Mouse (Mus musculus) liver, embryonic 15.5 days (tissue): Measurements from ENCODE around the gene Snapc1. TPM values are rescaled to one million over a fixed set of nuclear protein-coding genes. Genes with fewer than 3 reads are reported as not detected.

ENCODE experiments used
- ATAC-seq: fragments of 200-750 bp; cut with Nextera tagmentation; 2 replicates; pipeline ENCODE4 v1.8.0; 2017; ENCODE audit warnings: moderate number of reproducible peaks, mild to moderate bottlenecking, moderate library complexity; ENCODE audit not compliant: insufficient read depth
- H3K27ac ChIP-seq: fragments of 300-500 bp; sonication (generic); replicated peaks from 2 replicates; pipeline ENCODE4 v1.5.1; 2015; ENCODE audit warnings: mild to moderate bottlenecking, inconsistent platforms
- H3K27me3 ChIP-seq: fragments of 300-500 bp; sonication (generic); 2 replicates; pipeline ENCODE4 v1.6.1; 2015; ENCODE audit warnings: mild to moderate bottlenecking, inconsistent platforms
- H3K36me3 ChIP-seq: fragments of 300-500 bp; sonication (generic); replicated peaks from 2 replicates; pipeline ENCODE4 v1.6.1; 2015; ENCODE audit warnings: moderate library complexity, mild to moderate bottlenecking, inconsistent platforms
- H3K4me1 ChIP-seq: fragments of 300-500 bp; sonication (generic); replicated peaks from 2 replicates; pipeline ENCODE4 v1.6.1; 2015; ENCODE audit warnings: inconsistent platforms
- H3K4me2 ChIP-seq: fragments of 300-500 bp; sonication (generic); 2 replicates; pipeline ENCODE4 v1.6.1; 2015; ENCODE audit warnings: moderate library complexity, mild to moderate bottlenecking, inconsistent platforms
- H3K4me3 ChIP-seq: fragments of 300-500 bp; sonication (generic); replicated peaks from 2 replicates; pipeline ENCODE4 v1.5.1; 2015; ENCODE audit warnings: mild to moderate bottlenecking, inconsistent platforms
- H3K9ac ChIP-seq: fragments of 300-500 bp; sonication (generic); 2 replicates; pipeline ENCODE4 v1.6.1; 2015; ENCODE audit warnings: moderate library complexity, mild to moderate bottlenecking, inconsistent platforms
- H3K9me3 ChIP-seq: fragments of 300-500 bp; sonication (generic); replicated peaks from 2 replicates; pipeline ENCODE4 v1.6.1; 2016; ENCODE audit warnings: inconsistent platforms
- WGBS: fragments of 180-500 bp; shearing (Covaris S2); methylation state at CpG from one replicate; pipeline ENCODE4 v1.1.7; 2015; ENCODE audit warnings: mixed read lengths; ENCODE audit not compliant: insufficient replicate concordance; 5-methylcytosine and 5-hydroxymethylcytosine counted together
- polyA plus RNA-seq: library from polyadenylated mRNA; unstranded; fragments of >200 nt; fragmentation: Nextera tagmentation; extraction: Ambion mirVana; gene quantifications from 2 replicates; pipeline ENCODE4 v1.2.1, GENCODE M21; 2015

The Snapc1 gene
- polyA plus RNA-seq, 1 experiment from 2014 or later: 5.0 TPM

GRCm38 (mm10) chr12:73989594-73989993, 25.3 kb downstream of the Snapc1 start:
- Histone ChIP-seq H3K4me2 (no peak overlapping the region), H3K27ac (no peak overlapping the region), H3K4me1 (no peaks in the 10 kb centered on the region), H3K27me3 (no peaks in the 10 kb centered on the region), H3K9me3 (no peaks in the 10 kb centered on the region), H3K4me3 (no peak overlapping the region), H3K9ac (no peak overlapping the region), H3K36me3 (peaks cover 6% of the 10 kb centered on the region; the same call in 1 of the 2 replicates)
- ATAC-seq: no peak

- whole genome bisulfite sequencing: 45% methylated on average over 12 of the region's 12 CpGs
- H3K4me3 ChIP-seq: no peak overlapping the region
Measured at GRCm38 (mm10) chr12:73996906-73997296, 32.6 kb downstream of the Snapc1 start.

GRCm38 (mm10) chr12:73997297-73998127, 33.2 kb downstream of the Snapc1 start, which contains the start of gene Syt16:
Gene Syt16, plus strand, starts transcription at chr12:73997661.
- Histone ChIP-seq H3K4me2 (peak within 1 kb of the TSS; percentile 54), H3K9me3 (no peaks in the 10 kb centered on the region), H3K4me3 (peak within 1 kb of the TSS; percentile 41), H3K4me1 (no peaks in the 10 kb centered on the region), H3K36me3 (no peaks in the 10 kb centered on the region), H3K27ac (no peak within 1 kb of the TSS), H3K9ac (no peak within 1 kb of the TSS), H3K27me3 (peaks cover 50% of the 10 kb centered on the region)
- WGBS: 2% methylated on average over 67 of the region's 67 CpGs
- ATAC-seq: no peak

More at GRCm38 (mm10) chr12:73996906-73997296, 32.6 kb downstream of the Snapc1 start:
- Histone ChIP-seq H3K4me2 (no peak overlapping the region), H3K27ac (no peak overlapping the region), H3K9me3 (no peaks in the 10 kb centered on the region), H3K9ac (no peak overlapping the region), H3K27me3 (peaks cover 50% of the 10 kb centered on the region), H3K4me1 (no peaks in the 10 kb centered on the region), H3K36me3 (no peaks in the 10 kb centered on the region)
- no peak for ATAC-seq

- WGBS: 28% methylated on average over 5 of the region's 5 CpGs
- peaks cover 50% of the 10 kb centered on the region for H3K27me3 ChIP-seq
- no peak overlapping the region for H3K4me3 ChIP-seq
- H3K27ac ChIP-seq: no peak overlapping the region
- H3K4me2 ChIP-seq: peak overlapping the region; percentile 54; the same call in 1 of the 2 replicates
- no peak overlapping the region for H3K9ac ChIP-seq
- H3K36me3 ChIP-seq: no peaks in the 10 kb centered on the region
- H3K9me3 ChIP-seq: no peaks in the 10 kb centered on the region
- ATAC-seq: no peak
- H3K4me1 ChIP-seq: no peaks in the 10 kb centered on the region
Measured at GRCm38 (mm10) chr12:73998128-73998456, 33.8 kb downstream of the Snapc1 start.

- H3K4me1 ChIP-seq: no peaks in the 10 kb centered on the region
- H3K4me2 ChIP-seq: no peak overlapping the region
- no peak overlapping the region for H3K9ac ChIP-seq
- WGBS: 64% methylated on average over 9 of the region's 9 CpGs
- H3K9me3 ChIP-seq: no peaks in the 10 kb centered on the region
- no peak overlapping the region for H3K4me3 ChIP-seq
- no peak overlapping the region for H3K27ac ChIP-seq
- H3K27me3 ChIP-seq: peaks cover 30% of the 10 kb centered on the region
- H3K36me3 ChIP-seq: no peaks in the 10 kb centered on the region
- ATAC-seq: no peak
Measured at GRCm38 (mm10) chr12:74002449-74002848, 38.2 kb downstream of the Snapc1 start.

GRCm38 (mm10) chr12:74009448-74009911, 45.2 kb downstream of the Snapc1 start:
- H3K9me3 ChIP-seq: no peaks in the 10 kb centered on the region
- ATAC-seq: no peak
- WGBS: 17% methylated on average over 8 of the region's 8 CpGs

GRCm38 (mm10) chr12:74013739-74014138, 49.5 kb downstream of the Snapc1 start:
- no peaks in the 10 kb centered on the region for H3K4me1 ChIP-seq
- no peaks in the 10 kb centered on the region for H3K36me3 ChIP-seq
- under 1% methylated on average over 6 of the region's 6 CpGs for WGBS
- H3K9me3 ChIP-seq: no peaks in the 10 kb centered on the region
- peaks cover 5% of the 10 kb centered on the region for H3K27me3 ChIP-seq
- H3K4me2 ChIP-seq: no peak overlapping the region
- no peak overlapping the region for H3K27ac ChIP-seq
- no peak overlapping the region for H3K4me3 ChIP-seq
- no peak for ATAC-seq
- no peak overlapping the region for H3K9ac ChIP-seq

More at GRCm38 (mm10) chr12:74009448-74009911, 45.2 kb downstream of the Snapc1 start:
- Histone ChIP-seq H3K9ac (no peak overlapping the region), H3K36me3 (no peaks in the 10 kb centered on the region), H3K27me3 (peaks cover 5% of the 10 kb centered on the region), H3K4me1 (no peaks in the 10 kb centered on the region), H3K4me2 (no peak overlapping the region), H3K4me3 (no peak overlapping the region), H3K27ac (no peak overlapping the region)

- no peak overlapping the region for H3K4me2 ChIP-seq
- no peak overlapping the region for H3K27ac ChIP-seq
- no peaks in the 10 kb centered on the region for H3K27me3 ChIP-seq
- no peak overlapping the region for H3K4me3 ChIP-seq
- ATAC-seq: no peak
- H3K36me3 ChIP-seq: no peaks in the 10 kb centered on the region
- WGBS: 42% methylated on average over 7 of the region's 7 CpGs
- no peaks in the 10 kb centered on the region for H3K9me3 ChIP-seq
- H3K4me1 ChIP-seq: no peaks in the 10 kb centered on the region
- no peak overlapping the region for H3K9ac ChIP-seq
Measured at GRCm38 (mm10) chr12:74014739-74015270, 50.5 kb downstream of the Snapc1 start.

GRCm38 (mm10) chr12:74015491-74015890, 51.2 kb downstream of the Snapc1 start:
- Histone ChIP-seq H3K4me3 (no peak overlapping the region), H3K4me2 (no peak overlapping the region), H3K27me3 (no peaks in the 10 kb centered on the region), H3K4me1 (no peaks in the 10 kb centered on the region), H3K9me3 (no peaks in the 10 kb centered on the region), H3K36me3 (no peaks in the 10 kb centered on the region), H3K9ac (no peak overlapping the region), H3K27ac (no peak overlapping the region)
- ATAC-seq: no peak
- 61% methylated on average over 5 of the region's 5 CpGs for WGBS

GRCm38 (mm10) chr12:74023260-74023659, 59.0 kb downstream of the Snapc1 start:
- Histone ChIP-seq H3K4me1 (no peaks in the 10 kb centered on the region), H3K27me3 (no peaks in the 10 kb centered on the region), H3K9me3 (no peaks in the 10 kb centered on the region), H3K9ac (no peak overlapping the region), H3K36me3 (no peaks in the 10 kb centered on the region), H3K4me2 (no peak overlapping the region), H3K4me3 (no peak overlapping the region), H3K27ac (no peak overlapping the region)
- 73% methylated on average over 5 of the region's 5 CpGs for WGBS
- ATAC-seq: no peak

- H3K4me1 ChIP-seq: no peaks in the 10 kb centered on the region
- H3K36me3 ChIP-seq: no peaks in the 10 kb centered on the region
- no peaks in the 10 kb centered on the region for H3K9me3 ChIP-seq
- WGBS: 75% methylated on average over 2 of the region's 2 CpGs
- no peak overlapping the region for H3K4me3 ChIP-seq
- ATAC-seq: no peak
- no peak overlapping the region for H3K27ac ChIP-seq
- no peak overlapping the region for H3K9ac ChIP-seq
- H3K4me2 ChIP-seq: no peak overlapping the region
- no peaks in the 10 kb centered on the region for H3K27me3 ChIP-seq
Measured at GRCm38 (mm10) chr12:74024912-74025311, 60.6 kb downstream of the Snapc1 start.
